Mouse (Mus musculus): Measurements from ENCODE around the gene Dap.

DNA sequence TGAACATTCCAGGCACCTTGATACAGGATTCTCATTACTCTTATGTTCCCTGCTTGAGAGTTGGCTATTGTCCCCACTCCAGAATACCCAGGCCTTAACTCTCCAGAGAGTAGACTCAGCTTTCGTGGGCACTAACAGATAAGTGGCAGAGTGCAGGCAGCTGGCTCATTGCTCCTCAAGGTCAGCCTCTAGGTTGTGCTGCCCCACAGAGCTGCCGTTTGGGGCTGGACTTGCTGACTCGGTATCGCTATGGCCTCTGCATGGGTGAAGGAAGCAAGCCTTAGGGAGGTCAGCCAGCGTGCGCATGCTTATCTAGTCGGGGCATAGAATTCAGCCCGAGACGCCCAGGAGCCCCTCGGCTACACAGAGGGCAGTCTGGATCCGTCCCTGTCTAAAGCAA lies 13.3 kb downstream of the Dap start:
- TF ChIP-seq POLR2A (IDR thresholded peaks at IDR 0.05; ENCODE audit: insufficient read depth, low read depth, low read length) (no peak), CTCF (IDR thresholded peaks at IDR 0.05; ENCODE audit: insufficient read depth, low read depth, low read length) (no peak)

Measured in olfactory bulb, adult 2 months (tissue).